Mouse (Mus musculus) small intestine, adult 2 months (tissue): ENCODE results near the gene Cntln. TPM values are rescaled to one million over a fixed set of nuclear protein-coding genes. Genes with fewer than 3 reads are reported as not detected.

Experiments used
- H3K27ac ChIP-seq: fragments of 200-500 bp; 2 replicates; pipeline ENCODE4 v1.5.1; 2012; ENCODE audit warnings: low read depth, low read length, control low read depth, inconsistent platforms; ENCODE audit not compliant: insufficient read depth
- H3K27me3 ChIP-seq: fragments of 200-500 bp; 2 replicates; pipeline ENCODE4 v1.6.1; 2012; ENCODE audit warnings: mild to moderate bottlenecking, moderate library complexity, low read length, inconsistent platforms; ENCODE audit not compliant: control insufficient read depth, insufficient read depth
- H3K36me3 ChIP-seq: fragments of 200-500 bp; 2 replicates; pipeline ENCODE4 v1.6.1; 2012; ENCODE audit warnings: mild to moderate bottlenecking, low read length, control low read depth, inconsistent platforms; ENCODE audit not compliant: control insufficient read depth, insufficient read depth
- H3K4me1 ChIP-seq: fragments of 200-500 bp; 2 replicates; pipeline ENCODE4 v1.6.1; 2012; ENCODE audit warnings: low read length, inconsistent platforms, mixed read lengths; ENCODE audit not compliant: control insufficient read depth, insufficient read depth, insufficient read length
- H3K4me3 ChIP-seq: fragments of 200-500 bp; 2 replicates; pipeline ENCODE4 v1.5.1; 2012; ENCODE audit warnings: low read depth, mild to moderate bottlenecking, control low read depth, inconsistent platforms, low read length, moderate library complexity
- CTCF ChIP-seq: fragments of 200-500 bp; IDR thresholded peaks from 2 replicates; pipeline ENCODE4 v1.5.1; 2012; ENCODE audit warnings: low read depth, mild to moderate bottlenecking, control low read depth, inconsistent platforms, low read length, moderate library complexity, mixed read lengths; ENCODE audit not compliant: insufficient replicate concordance, insufficient read length; ENCODE audit errors: extremely low read depth
- POLR2A ChIP-seq: fragments of 200-500 bp; IDR thresholded peaks from 2 replicates; pipeline ENCODE4 v1.6.1; 2012; ENCODE audit warnings: low read depth, mild to moderate bottlenecking, control low read depth, inconsistent platforms, low read length, moderate library complexity
- WGBS: fragments of 180-500 bp; shearing (Covaris S2); methylation state at CpG from one replicate; pipeline ENCODE4 v1.1.7; 2018; 5-methylcytosine and 5-hydroxymethylcytosine counted together
- polyA plus RNA-seq: library from polyadenylated mRNA; depleted of rRNA; stranded (reverse); fragments of >200 nt; gene quantifications from 2 replicates; pipeline ENCODE4 v1.2.3, GENCODE M21; 2012

The Cntln gene
- polyA plus RNA-seq, 1 experiment = 0.42 TPM

GRCm38 (mm10) chr4:84884539-84885270 is 596 bp downstream of the Cntln start:
- WGBS = 3% methylated on average over 59 of the region's 60 CpGs
- H3K4me1 ChIP-seq = peaks cover 2% of the 10 kb centered on the region; the same call in 1 of the 2 replicates
- H3K36me3 ChIP-seq = no peaks in the 10 kb centered on the region
- no peak for TF ChIP-seq CTCF
- TF ChIP-seq POLR2A = no peak
- H3K27ac ChIP-seq = peak overlapping the region; percentile 43; the same call in 1 of the 2 replicates
- peak overlapping the region; percentile 99 for H3K4me3 ChIP-seq
- peaks cover 3% of the 10 kb centered on the region; the same call in 1 of the 2 replicates for H3K27me3 ChIP-seq

DNA sequence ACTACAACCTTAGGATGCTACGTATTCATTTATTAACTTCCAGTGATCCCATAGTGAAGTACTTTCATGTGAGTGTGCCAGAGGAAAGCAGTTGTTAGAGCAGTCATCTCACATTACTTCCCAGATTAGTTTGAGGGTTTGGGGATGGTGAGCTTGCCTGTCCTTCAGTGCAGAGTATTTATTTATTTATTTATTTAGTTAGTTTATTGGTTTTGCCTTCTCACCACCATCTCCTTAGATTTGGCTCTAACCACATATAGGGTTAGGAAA is 1.1 kb downstream of the Cntln start:
- H3K4me1 ChIP-seq = peaks cover 2% of the 10 kb centered on the region; the same call in 1 of the 2 replicates
- H3K27ac ChIP-seq = no peak overlapping the region
- WGBS = 59% methylated on average over 1 of the region's 1 CpGs
- H3K4me3 ChIP-seq = no peak overlapping the region
- TF ChIP-seq POLR2A (no peak), CTCF (no peak)
- H3K27me3 ChIP-seq = peaks cover 3% of the 10 kb centered on the region; the same call in 1 of the 2 replicates
- H3K36me3 ChIP-seq = no peaks in the 10 kb centered on the region

GRCm38 (mm10) chr4:84918393-84918792 is 34.3 kb downstream of the Cntln start:
- no peak overlapping the region for H3K27ac ChIP-seq
- no peaks in the 10 kb centered on the region for H3K36me3 ChIP-seq
- H3K27me3 ChIP-seq = no peaks in the 10 kb centered on the region; the same call in 1 of the 2 replicates
- 84% methylated on average over 1 of the region's 1 CpGs for WGBS
- TF ChIP-seq CTCF (no peak), POLR2A (no peak)
- H3K4me1 ChIP-seq = no peaks in the 10 kb centered on the region
- no peak overlapping the region for H3K4me3 ChIP-seq

DNA sequence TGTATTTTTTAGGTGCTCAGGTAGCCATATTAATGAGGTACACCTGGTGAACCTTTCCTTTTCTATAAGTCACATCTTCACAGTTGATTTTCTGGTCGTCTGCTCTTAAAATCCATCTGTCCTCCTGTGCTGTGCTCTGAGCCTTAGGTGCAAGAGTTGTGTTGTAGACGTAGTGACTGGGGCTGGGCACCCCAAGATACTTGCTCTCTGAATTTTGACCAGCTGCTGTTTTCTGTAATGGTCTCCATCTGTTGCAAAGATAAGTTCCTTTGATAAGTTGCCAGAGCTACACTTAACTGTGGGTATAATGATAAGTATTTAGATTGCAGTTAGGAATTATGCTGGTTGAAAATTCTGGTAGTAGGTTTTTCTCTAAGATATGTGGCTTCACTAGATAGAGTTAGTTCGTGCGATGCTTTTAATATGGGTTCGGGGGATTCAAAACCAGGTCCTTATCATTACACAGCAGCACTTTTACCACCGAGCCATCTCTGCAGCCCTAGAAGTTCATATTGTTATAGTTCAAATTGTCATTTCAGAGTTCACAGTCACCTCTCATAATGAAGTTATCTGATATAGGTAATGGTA is 50.3 kb downstream of the Cntln start:
- TF ChIP-seq POLR2A (no peak), CTCF (no peak)
- 87% methylated on average over 6 of the region's 6 CpGs for WGBS
- Histone ChIP-seq H3K36me3 (no peaks in the 10 kb centered on the region), H3K4me3 (no peak overlapping the region), H3K4me1 (no peaks in the 10 kb centered on the region), H3K27ac (no peak overlapping the region), H3K27me3 (no peaks in the 10 kb centered on the region)

DNA sequence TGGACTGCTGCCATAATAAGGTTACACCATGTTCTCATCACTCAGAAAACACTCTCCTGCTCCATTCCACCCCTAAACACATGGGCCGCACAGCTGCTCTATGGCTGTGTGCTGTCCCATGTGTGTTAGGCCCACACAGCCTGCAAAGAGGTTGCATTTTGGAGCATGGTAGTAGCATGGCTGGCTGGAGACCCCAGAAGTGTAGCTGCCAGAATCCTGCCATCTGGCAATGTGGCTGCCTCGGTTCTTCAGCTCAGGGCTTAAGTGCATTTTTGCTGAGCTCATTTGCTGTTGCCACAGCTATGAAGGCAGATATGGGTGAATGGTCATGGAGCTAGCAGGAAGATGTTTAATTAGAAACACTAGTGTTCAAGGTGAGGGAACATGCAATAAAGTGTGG is 58.0 kb downstream of the Cntln start:
- Histone ChIP-seq H3K27me3 (no peaks in the 10 kb centered on the region), H3K4me3 (no peak overlapping the region), H3K27ac (no peak overlapping the region), H3K4me1 (no peaks in the 10 kb centered on the region), H3K36me3 (no peaks in the 10 kb centered on the region)
- TF ChIP-seq POLR2A (no peak), CTCF (no peak)
- 79% methylated on average over 2 of the region's 2 CpGs for WGBS

- H3K36me3 ChIP-seq = no peaks in the 10 kb centered on the region
- no peak overlapping the region for H3K27ac ChIP-seq
- 77% methylated on average over 2 of the region's 2 CpGs for WGBS
- no peak overlapping the region for H3K4me3 ChIP-seq
- TF ChIP-seq POLR2A (no peak), CTCF (no peak)
- H3K27me3 ChIP-seq = no peaks in the 10 kb centered on the region
- H3K4me1 ChIP-seq = no peaks in the 10 kb centered on the region
Observed at GRCm38 (mm10) chr4:84942651-84943050, 58.5 kb downstream of the Cntln start.

DNA sequence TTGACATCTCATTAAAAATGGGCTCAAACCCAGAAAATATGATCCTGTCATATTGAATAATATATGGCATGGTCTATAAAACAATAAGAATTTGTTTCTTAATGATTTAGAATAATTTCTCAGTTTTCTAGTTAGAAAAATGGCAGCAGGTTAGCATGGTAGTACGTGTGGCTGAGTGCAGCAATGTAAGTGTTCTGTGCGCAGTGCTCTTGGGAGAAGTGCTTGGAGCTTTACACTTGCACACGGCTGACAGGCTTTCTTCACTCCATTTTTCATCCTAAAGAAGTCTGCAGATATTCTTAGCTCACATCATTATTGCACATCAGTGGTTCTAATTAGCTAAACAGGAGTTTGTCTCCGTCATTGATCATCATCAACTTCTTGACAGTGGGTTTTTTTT is 60.0 kb downstream of the Cntln start:
- H3K4me3 ChIP-seq = no peak overlapping the region
- H3K36me3 ChIP-seq = no peaks in the 10 kb centered on the region
- WGBS = 82% methylated on average over 4 of the region's 4 CpGs
- no peaks in the 10 kb centered on the region for H3K4me1 ChIP-seq
- no peak overlapping the region for H3K27ac ChIP-seq
- H3K27me3 ChIP-seq = no peaks in the 10 kb centered on the region
- TF ChIP-seq POLR2A = no peak
- TF ChIP-seq CTCF = no peak
